Mouse (Mus musculus) ES-Bruce4 (cell line): ENCODE measurements around the gene Epgn. TPM values are rescaled to one million over a fixed set of nuclear protein-coding genes. Genes with fewer than 3 reads are reported as not detected.
A peak's percentile ranks its signal among the peaks of the same experiment; 100 is the strongest.

ENCODE experiments used
- H3K27ac ChIP-seq: 2 replicates; pipeline ENCODE4 v1.5.1; 2012; ENCODE audit warnings: low read length, inconsistent platforms; ENCODE audit not compliant: insufficient read depth
- H3K27me3 ChIP-seq: 2 replicates; pipeline ENCODE4 v1.6.1; 2012; ENCODE audit warnings: mild to moderate bottlenecking, low read length, inconsistent platforms; ENCODE audit not compliant: control insufficient read depth, poor library complexity, insufficient read depth, severe bottlenecking
- H3K36me3 ChIP-seq: 2 replicates; pipeline ENCODE4 v1.6.1; 2012; ENCODE audit warnings: inconsistent platforms, mild to moderate bottlenecking, low read length, moderate library complexity; ENCODE audit not compliant: control insufficient read depth, poor library complexity, insufficient read depth, severe bottlenecking
- H3K4me1 ChIP-seq: one replicate; pipeline ENCODE4 v1.8.1; 2011; ENCODE audit warnings: low read length; ENCODE audit not compliant: control insufficient read depth, insufficient read depth
- H3K4me3 ChIP-seq: 2 replicates; pipeline ENCODE4 v1.5.1; 2011; ENCODE audit warnings: low read depth, mild to moderate bottlenecking, low read length
- H3K9ac ChIP-seq: 2 replicates; pipeline ENCODE4 v1.6.1; 2012; ENCODE audit warnings: low read depth, mild to moderate bottlenecking, inconsistent platforms; ENCODE audit not compliant: poor library complexity, severe bottlenecking
- H3K9me3 ChIP-seq: replicated peaks from 2 replicates; pipeline ENCODE4 v1.6.1; 2012; ENCODE audit warnings: mild to moderate bottlenecking, low read length, inconsistent platforms; ENCODE audit not compliant: control insufficient read depth, poor library complexity, insufficient read depth, severe bottlenecking
- CTCF ChIP-seq: IDR thresholded peaks from one replicate; pipeline ENCODE4 v1.8.1; 2011; ENCODE audit warnings: low read depth, low read length
- EP300 ChIP-seq: IDR thresholded peaks from 2 replicates; pipeline ENCODE4 v1.6.1; 2011; ENCODE audit warnings: low read depth, low read length; ENCODE audit not compliant: insufficient read depth
- POLR2A ChIP-seq: IDR thresholded peaks from one replicate; pipeline ENCODE4 v1.8.1; 2011; ENCODE audit warnings: low read length; ENCODE audit not compliant: insufficient read depth
- polyA plus RNA-seq: library from polyadenylated mRNA; stranded (reverse); fragments of >200 nt; gene quantifications from 2 replicates; pipeline ENCODE4 v1.2.4, GENCODE M21; 2011; ENCODE audit warnings: low read depth; ENCODE audit not compliant: missing spikeins, insufficient read depth, insufficient read length

Epgn gene
- polyA plus RNA-seq, 1 experiment: not detected

GRCm38 (mm10) chr5:91073626-91074025, 46.4 kb downstream of the Epgn start:
- Histone ChIP-seq H3K9ac (no peak overlapping the region), H3K36me3 (no peaks in the 10 kb centered on the region), H3K27me3 (no peaks in the 10 kb centered on the region; the same call in 1 of the 2 replicates), H3K4me3 (no peak overlapping the region), H3K4me1 (no peaks in the 10 kb centered on the region), H3K9me3 (no peaks in the 10 kb centered on the region), H3K27ac (no peak overlapping the region)
- no peak for TF ChIP-seq POLR2A
- no peak for TF ChIP-seq EP300
- no peak for TF ChIP-seq CTCF

GRCm38 (mm10) chr5:91074026-91074425, 46.8 kb downstream of the Epgn start:
- TF ChIP-seq EP300 (no peak), POLR2A (no peak), CTCF (no peak)
- Histone ChIP-seq H3K9ac (no peak overlapping the region), H3K4me3 (no peak overlapping the region; the same call in 1 of the 2 replicates)

GRCm38 (mm10) chr5:91074450-91074950, 47.2 kb downstream of the Epgn start, which contains the start of gene Ereg:
Ereg (plus strand) TSS chr5:91074622.
- no peaks in the 10 kb centered on the region for H3K36me3 ChIP-seq
- H3K9ac ChIP-seq: no peak within 1 kb of the TSS
- H3K9me3 ChIP-seq: no peaks in the 10 kb centered on the region
- no peak for TF ChIP-seq POLR2A
- peak; percentile 29 for TF ChIP-seq CTCF
- TF ChIP-seq EP300: no peak
- H3K4me1 ChIP-seq: no peaks in the 10 kb centered on the region
- no peaks in the 10 kb centered on the region; the same call in 1 of the 2 replicates for H3K27me3 ChIP-seq
- no peak within 1 kb of the TSS for H3K27ac ChIP-seq
- peak within 1 kb of the TSS; percentile 28 for H3K4me3 ChIP-seq

More at GRCm38 (mm10) chr5:91074026-91074425, 46.8 kb downstream of the Epgn start:
- no peaks in the 10 kb centered on the region for H3K36me3 ChIP-seq
- no peaks in the 10 kb centered on the region for H3K4me1 ChIP-seq
- H3K27ac ChIP-seq: no peak overlapping the region
- H3K27me3 ChIP-seq: no peaks in the 10 kb centered on the region; the same call in 1 of the 2 replicates
- H3K9me3 ChIP-seq: no peaks in the 10 kb centered on the region

GRCm38 (mm10) chr5:91075021-91075420, 47.8 kb downstream of the Epgn start:
- no peak overlapping the region for H3K27ac ChIP-seq
- TF ChIP-seq POLR2A (no peak), CTCF (no peak), EP300 (no peak)
- H3K9ac ChIP-seq: no peak overlapping the region
- no peak overlapping the region for H3K4me3 ChIP-seq
- H3K27me3 ChIP-seq: no peaks in the 10 kb centered on the region; the same call in 1 of the 2 replicates
- no peaks in the 10 kb centered on the region for H3K4me1 ChIP-seq
- no peaks in the 10 kb centered on the region for H3K36me3 ChIP-seq
- H3K9me3 ChIP-seq: no peaks in the 10 kb centered on the region

- Histone ChIP-seq H3K4me3 (no peak overlapping the region), H3K27me3 (no peaks in the 10 kb centered on the region; the same call in 1 of the 2 replicates), H3K36me3 (no peaks in the 10 kb centered on the region), H3K27ac (no peak overlapping the region), H3K9ac (no peak overlapping the region), H3K4me1 (no peaks in the 10 kb centered on the region), H3K9me3 (no peaks in the 10 kb centered on the region)
- TF ChIP-seq EP300 (no peak), POLR2A (no peak), CTCF (no peak)
These were observed 55.8 kb downstream of the Epgn start for GRCm38 (mm10) chr5:91083016-91083415.

Other genes starting within 250 kb of the Epgn start
- gene Cxcl3, start 241.4 kb upstream of the Epgn start, polyA plus RNA-seq: not detected in 2 replicates
- gene Cxcl15, start 232.9 kb upstream of the Epgn start, polyA plus RNA-seq: not detected in 2 replicates
- not detected in 2 replicates for gene Cxcl1, start 136.2 kb upstream of the Epgn start, polyA plus RNA-seq
- gene Cxcl2, start 123.6 kb upstream of the Epgn start, polyA plus RNA-seq: not detected in 2 replicates
- gene Mthfd2l, start 96.3 kb upstream of the Epgn start, polyA plus RNA-seq: 9.8 TPM in 2 replicates
- gene Ereg, start 47.2 kb downstream of the Epgn start, polyA plus RNA-seq: 0.15 TPM in 1 of 2 replicates, not detected in the other
- gene Areg, start 112.1 kb downstream of the Epgn start, polyA plus RNA-seq: not detected in 2 replicates